Mouse (Mus musculus) neural tube, embryonic 11.5 days (tissue): ENCODE results near the gene Col6a4. TPM values are rescaled to one million over a fixed set of nuclear protein-coding genes. Genes with fewer than 3 reads are reported as not detected.

Source experiments
- ATAC-seq: fragments of 200-750 bp; cut with Nextera tagmentation; 2 replicates; pipeline ENCODE4 v1.8.0; 2017; ENCODE audit warnings: moderate number of reproducible peaks, mild to moderate bottlenecking, moderate TSS enrichment, moderate library complexity; ENCODE audit not compliant: insufficient read depth, low FRiP score, low TSS enrichment
- DNase-seq: peaks from one replicate; pipeline ENCODE4 v3.0.0-alpha.2; 2015; ENCODE audit warnings: low spot score
- H3K27ac ChIP-seq: fragments of 300-500 bp; sonication (generic); 2 replicates; pipeline ENCODE4 v1.5.1; 2014; ENCODE audit warnings: low read depth, mild to moderate bottlenecking, low read length
- H3K27me3 ChIP-seq: fragments of 300-500 bp; sonication (generic); 2 replicates; pipeline ENCODE4 v1.6.1; 2014; ENCODE audit warnings: mild to moderate bottlenecking, low read length, mixed read lengths; ENCODE audit not compliant: control insufficient read depth, insufficient read depth
- H3K36me3 ChIP-seq: fragments of 300-500 bp; sonication (generic); 2 replicates; pipeline ENCODE4 v1.6.1; 2014; ENCODE audit warnings: mild to moderate bottlenecking, low read length, moderate library complexity, mixed read lengths; ENCODE audit not compliant: control insufficient read depth, insufficient read depth
- H3K4me1 ChIP-seq: fragments of 300-500 bp; sonication (generic); 2 replicates; pipeline ENCODE4 v1.6.1; 2014; ENCODE audit warnings: low read length, mixed read lengths; ENCODE audit not compliant: control insufficient read depth, insufficient read depth
- H3K4me2 ChIP-seq: fragments of 300-500 bp; sonication (generic); 2 replicates; pipeline ENCODE4 v1.6.1; 2014; ENCODE audit warnings: low read depth, mild to moderate bottlenecking, moderate library complexity
- H3K4me3 ChIP-seq: fragments of 300-500 bp; sonication (generic); 2 replicates; pipeline ENCODE4 v1.5.1; 2014; ENCODE audit warnings: low read depth, low read length
- H3K9ac ChIP-seq: fragments of 300-500 bp; sonication (generic); 2 replicates; pipeline ENCODE4 v1.6.1; 2014; ENCODE audit warnings: mild to moderate bottlenecking, low read length
- H3K9me3 ChIP-seq: fragments of 300-500 bp; sonication (generic); 2 replicates; pipeline ENCODE4 v1.6.1; 2016; ENCODE audit warnings: low read length; ENCODE audit not compliant: control insufficient read depth
- whole genome bisulfite sequencing: fragments of 180-500 bp; shearing (Covaris S2); extraction: QIAGEN DNeasy Blood & Tissue Kit; methylation state at CpG from one replicate; pipeline ENCODE4 v1.1.7; 2014; 5-methylcytosine and 5-hydroxymethylcytosine counted together
- polyA plus RNA-seq: library from polyadenylated mRNA; unstranded; fragments of >200 nt; fragmentation: Nextera tagmentation; extraction: Ambion mirVana; gene quantifications from 2 replicates; pipeline ENCODE4 v1.2.1, GENCODE M21; 2014

Gene Col6a4
- 0.13 and 0.14 TPM in 2 replicates for polyA plus RNA-seq

GRCm38 (mm10) chr9:106096683-106097082, at the start of gene Col6a4:
Col6a4 (minus strand) TSS chr9:106096783.
- H3K27ac ChIP-seq: no peak within 1 kb of the TSS
- WGBS: 63% methylated on average over 7 of the region's 7 CpGs
- no peak for ATAC-seq

DNA sequence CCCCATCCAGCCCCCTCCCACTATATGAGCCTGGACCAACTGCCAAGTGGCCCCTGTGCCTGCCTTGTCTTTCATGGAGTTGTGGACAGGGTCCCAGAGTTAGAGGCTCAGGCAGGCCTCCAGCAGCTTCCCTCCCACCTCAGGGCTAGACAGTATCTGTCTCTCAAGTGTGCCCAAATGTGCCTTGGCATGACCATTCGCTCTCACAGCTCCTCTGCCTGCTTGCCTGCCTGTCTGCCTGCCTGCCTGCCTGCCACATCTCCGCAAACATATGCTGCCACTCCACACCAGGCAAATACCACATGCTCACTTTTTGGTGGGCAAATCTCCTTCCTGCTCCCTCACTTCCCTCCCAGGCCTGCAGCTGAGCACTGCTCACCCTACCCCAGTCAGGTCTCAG, 49.0 kb upstream of the Col6a4 start:
- H3K36me3 ChIP-seq: no peaks in the 10 kb centered on the region
- H3K4me3 ChIP-seq: no peak overlapping the region
- peaks cover 7% of the 10 kb centered on the region; the same call in 1 of the 2 replicates for H3K4me1 ChIP-seq
- ATAC-seq (no peak), DNase-seq (no peak)
- WGBS: 88% methylated on average over 2 of the region's 2 CpGs
- H3K4me2 ChIP-seq: no peak overlapping the region
- 0 out of 2 replicates have a peak, but pooled peaks cover 13% of the 10 kb centered on the region for H3K27me3 ChIP-seq
- no peak overlapping the region for H3K27ac ChIP-seq
- H3K9me3 ChIP-seq: no peaks in the 10 kb centered on the region
- no peak overlapping the region for H3K9ac ChIP-seq

More at GRCm38 (mm10) chr9:106096683-106097082, at the start of gene Col6a4:
- Histone ChIP-seq H3K9ac (no peak within 1 kb of the TSS), H3K4me2 (no peak within 1 kb of the TSS), H3K36me3 (no peaks in the 10 kb centered on the region), H3K27me3 (no peaks in the 10 kb centered on the region), H3K4me3 (no peak within 1 kb of the TSS), H3K4me1 (no peaks in the 10 kb centered on the region), H3K9me3 (no peaks in the 10 kb centered on the region)
- DNase-seq: no peak

GRCm38 (mm10) chr9:106144176-106144575, 47.6 kb upstream of the Col6a4 start:
- DNase-seq (no peak), ATAC-seq (no peak)
- no peak overlapping the region for H3K27ac ChIP-seq
- 0 out of 2 replicates have a peak, but pooled peaks cover 4% of the 10 kb centered on the region for H3K27me3 ChIP-seq
- H3K36me3 ChIP-seq: no peaks in the 10 kb centered on the region
- H3K4me3 ChIP-seq: no peak overlapping the region
- H3K9me3 ChIP-seq: no peaks in the 10 kb centered on the region
- no peak overlapping the region for H3K9ac ChIP-seq
- 86% methylated on average over 7 of the region's 7 CpGs for WGBS
- H3K4me1 ChIP-seq: 0 out of 2 replicates have a peak, but pooled peaks cover 4% of the 10 kb centered on the region
- no peak overlapping the region for H3K4me2 ChIP-seq

GRCm38 (mm10) chr9:106141955-106142354, 45.4 kb upstream of the Col6a4 start:
- Histone ChIP-seq H3K27ac (no peak overlapping the region), H3K9me3 (no peaks in the 10 kb centered on the region), H3K4me1 (no peaks in the 10 kb centered on the region), H3K4me3 (no peak overlapping the region), H3K27me3 (no peaks in the 10 kb centered on the region), H3K9ac (no peak overlapping the region), H3K36me3 (no peaks in the 10 kb centered on the region), H3K4me2 (no peak overlapping the region)
- no peak for ATAC-seq
- WGBS: 80% methylated on average over 12 of the region's 12 CpGs
- no peak for DNase-seq

DNA sequence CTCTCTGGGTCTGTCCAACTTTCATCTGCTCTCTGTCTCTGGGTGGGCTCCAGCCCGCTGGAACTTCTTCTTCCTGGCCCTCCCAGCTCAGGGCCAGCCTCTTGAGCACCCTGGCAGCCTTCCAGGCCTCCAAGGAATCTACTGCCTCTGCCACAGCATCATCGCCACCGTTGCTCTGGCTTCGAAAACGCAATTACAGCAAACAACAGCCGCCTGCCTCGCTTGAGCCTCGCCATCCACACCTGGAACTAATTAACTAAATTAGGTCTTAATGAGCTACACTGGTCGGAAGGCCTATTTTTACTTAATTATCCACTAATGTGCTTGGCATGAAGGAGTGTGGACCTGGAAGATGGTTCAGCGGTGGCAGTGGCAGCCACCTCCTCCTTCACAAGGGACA, 43.2 kb upstream of the Col6a4 start:
- Histone ChIP-seq H3K9me3 (no peaks in the 10 kb centered on the region), H3K4me2 (no peak overlapping the region), H3K36me3 (no peaks in the 10 kb centered on the region), H3K27me3 (no peaks in the 10 kb centered on the region), H3K9ac (no peak overlapping the region), H3K4me1 (no peaks in the 10 kb centered on the region), H3K4me3 (no peak overlapping the region), H3K27ac (no peak overlapping the region)
- ATAC-seq (no peak), DNase-seq (no peak)
- WGBS: 56% methylated on average over 10 of the region's 10 CpGs

DNA sequence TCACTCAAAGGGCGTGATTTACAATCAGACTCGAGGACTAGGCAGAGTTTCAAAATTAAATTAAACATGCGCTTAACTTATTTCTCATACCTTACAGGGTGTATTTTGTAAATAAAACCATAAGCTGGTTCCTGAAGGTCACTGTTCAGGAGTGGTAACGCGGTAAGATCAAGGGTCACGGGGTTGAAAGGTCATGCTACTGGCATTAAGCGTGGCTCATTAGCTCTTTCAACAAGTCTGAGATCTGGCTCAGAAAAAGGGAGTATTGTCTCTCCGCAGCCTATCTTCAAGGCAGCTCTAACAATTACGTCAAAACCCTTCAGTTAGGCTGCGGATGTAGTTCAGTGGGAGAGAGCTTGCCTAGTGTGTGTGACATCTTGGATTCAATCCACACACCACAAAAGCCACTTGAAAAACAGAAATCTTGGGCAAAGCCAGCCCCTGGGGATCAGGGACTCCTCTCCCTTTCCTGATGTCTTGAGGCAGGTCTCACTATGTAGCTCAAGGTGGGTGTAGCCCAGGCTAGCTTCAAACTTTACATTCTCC, 41.2 kb upstream of the Col6a4 start:
- no peak overlapping the region for H3K9ac ChIP-seq
- no peak overlapping the region for H3K4me3 ChIP-seq
- WGBS: 47% methylated on average over 10 of the region's 10 CpGs
- no peaks in the 10 kb centered on the region for H3K27me3 ChIP-seq
- no peaks in the 10 kb centered on the region for H3K36me3 ChIP-seq
- no peak overlapping the region for H3K27ac ChIP-seq
- no peak overlapping the region for H3K4me2 ChIP-seq
- H3K4me1 ChIP-seq: no peaks in the 10 kb centered on the region
- DNase-seq: no peak
- H3K9me3 ChIP-seq: no peaks in the 10 kb centered on the region
- no peak for ATAC-seq

DNA sequence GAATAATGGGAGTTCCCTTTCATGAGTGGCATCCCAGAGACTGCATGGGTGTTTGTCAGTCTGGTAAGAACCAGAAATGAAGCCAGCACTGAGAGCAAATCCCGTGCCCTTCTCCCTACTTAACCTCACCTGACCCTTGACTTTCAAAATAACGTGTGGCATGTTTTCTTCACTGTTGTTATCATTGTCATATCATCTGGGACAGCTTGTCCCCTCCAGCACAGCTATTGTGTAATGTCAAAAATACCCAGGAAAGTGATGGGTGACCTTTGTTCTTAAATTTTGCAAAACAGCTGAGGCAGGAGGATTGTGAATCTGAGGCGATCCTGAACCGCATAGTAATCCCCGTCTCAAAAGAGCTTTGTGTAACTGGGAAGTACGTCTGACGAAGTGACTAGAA, 33.7 kb upstream of the Col6a4 start:
- Histone ChIP-seq H3K4me1 (peaks cover 7% of the 10 kb centered on the region), H3K4me2 (no peak overlapping the region), H3K27me3 (no peaks in the 10 kb centered on the region), H3K9me3 (no peaks in the 10 kb centered on the region), H3K36me3 (no peaks in the 10 kb centered on the region), H3K27ac (no peak overlapping the region), H3K9ac (no peak overlapping the region), H3K4me3 (no peak overlapping the region)
- ATAC-seq (no peak), DNase-seq (no peak)
- WGBS: 88% methylated on average over 7 of the region's 7 CpGs

GRCm38 (mm10) chr9:106129072-106129471, 32.5 kb upstream of the Col6a4 start:
- 84% methylated on average over 2 of the region's 2 CpGs for WGBS
- Histone ChIP-seq H3K4me2 (no peak overlapping the region), H3K9ac (no peak overlapping the region), H3K27me3 (no peaks in the 10 kb centered on the region), H3K4me1 (peaks cover 7% of the 10 kb centered on the region), H3K4me3 (no peak overlapping the region), H3K27ac (no peak overlapping the region), H3K9me3 (no peaks in the 10 kb centered on the region), H3K36me3 (no peaks in the 10 kb centered on the region)
- no peak for ATAC-seq
- DNase-seq: no peak

DNA sequence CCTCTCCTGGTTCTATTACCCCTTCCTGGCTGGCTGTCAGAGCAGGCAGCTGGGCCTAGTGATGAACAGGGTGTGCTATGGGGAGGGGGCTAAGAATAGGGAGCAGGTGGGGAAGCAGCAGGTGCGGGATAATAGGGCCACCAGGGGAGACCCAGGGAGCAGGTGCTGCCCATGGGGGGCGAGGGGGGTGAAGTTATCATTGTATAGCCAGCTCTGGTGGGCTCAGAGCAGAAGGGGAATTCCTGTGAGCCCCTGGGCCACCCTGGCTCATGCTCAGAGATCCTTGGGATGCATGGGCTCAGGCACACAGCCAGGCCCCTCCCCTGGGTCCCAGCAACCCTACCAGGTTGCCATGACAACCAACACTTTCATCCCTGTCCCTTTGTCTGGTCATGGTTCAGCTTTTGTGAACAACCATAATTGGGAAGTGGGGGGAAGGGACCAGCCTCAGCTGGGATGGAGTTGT, 30.2 kb upstream of the Col6a4 start:
- Histone ChIP-seq H3K27ac (peak overlapping the region; percentile 72), H3K9me3 (no peaks in the 10 kb centered on the region), H3K4me3 (no peak overlapping the region), H3K4me2 (no peak overlapping the region), H3K9ac (peak overlapping the region; percentile 15; the same call in 1 of the 2 replicates), H3K36me3 (no peaks in the 10 kb centered on the region), H3K27me3 (no peaks in the 10 kb centered on the region), H3K4me1 (peaks cover 7% of the 10 kb centered on the region)
- ATAC-seq (peak; percentile 95), DNase-seq (peak; percentile 83)
- 17% methylated on average over 2 of the region's 2 CpGs for WGBS
